Mouse (Mus musculus) lung, postnatal 10 days (tissue): ENCODE measurements at regions not wholly inside any gene's neighbourhood (a gene's known extent, or its start where the extent isn't known, plus 50 kb on each side); places are given as distances from the start of the nearest gene placed in this dataset.

Experiments
- DNase-seq: peaks from one replicate; pipeline ENCODE4 v3.0.0; 2021

- no peak for DNase-seq
These were observed 59.7 kb downstream of the H2al1j start for GRCm38 (mm10) chrX:11387200-11387940.

GRCm38 (mm10) chrX:11388860-11389259 is 61.2 kb downstream of the H2al1j start:
- peak; percentile 74 for DNase-seq

DNA sequence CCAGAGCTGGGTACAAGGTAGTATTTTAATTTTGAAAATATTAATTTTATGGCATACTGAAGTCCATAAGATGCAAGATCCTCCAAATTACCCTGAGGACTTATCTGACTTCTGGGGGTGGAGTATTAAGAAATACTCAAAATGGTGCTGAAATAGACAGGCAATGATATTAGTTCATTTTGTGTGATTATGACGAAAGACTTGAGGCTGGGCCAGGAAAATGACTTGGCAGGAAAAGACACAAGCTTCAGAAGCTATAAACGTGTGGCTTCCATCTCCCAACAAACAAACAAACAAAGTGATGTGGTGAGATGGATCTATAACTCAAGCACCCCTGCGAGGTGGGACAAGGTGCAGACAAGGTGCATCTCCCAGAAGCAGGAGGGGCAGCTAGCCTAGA is 72.8 kb downstream of the H2al1j start:
- DNase-seq, result peak; percentile 38

DNA sequence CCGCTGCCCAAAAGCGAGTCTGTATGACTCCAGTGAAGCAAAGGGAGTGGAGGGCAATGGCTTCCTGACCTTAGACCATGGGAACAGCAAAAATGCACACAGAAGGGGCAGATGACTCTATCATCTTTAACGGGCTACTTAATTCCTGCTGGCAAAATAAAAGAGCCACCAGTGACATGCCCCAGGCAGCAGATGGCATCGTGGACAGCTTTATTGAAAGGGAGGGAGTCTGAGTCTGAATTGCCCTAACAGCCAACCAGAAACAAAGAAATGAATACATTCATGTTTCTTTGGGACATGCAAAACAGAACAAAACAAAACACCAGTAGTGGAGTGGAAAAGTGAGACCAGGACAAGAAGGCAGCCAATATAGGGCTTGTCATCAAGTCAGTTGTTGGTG is 76.7 kb downstream of the H2al1j start:
- DNase-seq, result peak; percentile 7

DNA sequence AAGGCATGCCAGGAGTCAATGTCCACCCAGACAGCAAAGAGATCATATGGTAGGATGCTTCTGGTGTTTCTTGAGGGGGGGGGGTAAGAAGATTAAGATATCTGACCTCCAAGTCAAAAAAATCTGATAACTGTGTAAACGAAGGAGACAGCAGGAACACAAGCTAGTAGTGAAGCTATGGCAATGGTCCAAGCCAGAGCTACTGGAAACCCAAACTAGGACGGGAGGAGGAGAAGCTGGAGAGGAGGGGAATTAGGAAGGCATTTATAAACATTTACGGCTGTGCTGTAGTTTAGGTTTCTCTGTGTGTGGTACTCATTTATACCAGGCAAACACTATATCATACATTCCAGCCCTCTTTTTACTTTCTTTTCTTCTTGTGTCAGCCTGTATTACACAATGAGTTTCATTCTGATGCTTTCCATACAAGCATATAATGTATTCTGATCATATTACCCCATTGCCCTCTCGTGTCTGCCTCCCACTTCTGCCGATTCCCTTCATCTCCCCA is 84.7 kb downstream of the H2al1j start:
- DNase-seq, result peak; percentile 25

- no peak for DNase-seq
These were observed 88.0 kb downstream of the H2al1j start for GRCm38 (mm10) chrX:11415662-11416061.

- no peak for DNase-seq
These were observed 88.9 kb downstream of the H2al1j start for GRCm38 (mm10) chrX:11416510-11416909.

DNA sequence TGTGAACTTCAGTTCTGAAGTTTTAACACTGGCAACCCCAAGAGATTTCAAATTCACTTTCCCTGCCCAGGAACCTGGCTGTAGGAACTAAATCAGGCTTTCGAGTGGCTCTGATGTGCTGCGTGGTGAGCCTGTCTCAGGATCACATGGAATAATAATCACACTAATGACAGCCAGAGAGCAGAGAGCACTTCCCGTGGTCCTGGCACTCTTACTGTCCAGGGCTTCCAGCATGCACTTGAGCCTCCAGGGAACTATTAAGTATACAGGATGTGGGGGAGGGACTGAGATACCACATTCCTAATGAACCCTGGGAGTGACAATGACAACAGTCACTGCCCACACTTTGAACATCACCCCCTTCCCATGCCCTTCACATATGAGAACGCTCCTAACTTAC is 90.2 kb downstream of the H2al1j start:
- peak; percentile 35 for DNase-seq

DNA sequence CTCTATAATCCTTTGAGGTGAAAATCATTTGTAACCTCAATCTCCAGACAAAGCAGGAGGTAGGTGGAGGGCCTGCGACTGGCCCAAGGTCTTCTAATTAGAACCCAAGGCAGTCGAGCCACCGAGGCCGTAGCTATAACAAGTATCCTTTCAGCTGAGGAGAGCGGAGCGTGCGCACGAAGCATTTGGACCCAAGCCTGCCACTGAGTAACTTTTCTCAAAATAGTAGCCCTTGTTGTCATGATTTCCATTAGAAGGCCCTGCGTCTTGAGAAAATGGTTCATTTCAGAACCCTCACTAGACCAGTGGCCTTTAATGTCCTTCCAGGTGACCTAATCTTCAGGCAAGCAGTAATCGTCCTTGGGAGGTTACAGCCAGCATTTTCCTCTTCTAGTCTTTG is 90.6 kb downstream of the H2al1j start:
- peak; percentile 54 for DNase-seq

GRCm38 (mm10) chrX:11419162-11419631 is 91.6 kb downstream of the H2al1j start:
- no peak for DNase-seq

GRCm38 (mm10) chrX:11432403-11433004 is 104.9 kb downstream of the H2al1j start:
- peak; percentile 48 for DNase-seq

GRCm38 (mm10) chrX:11435338-11435737 is 107.7 kb downstream of the H2al1j start:
- DNase-seq, result no peak

DNA sequence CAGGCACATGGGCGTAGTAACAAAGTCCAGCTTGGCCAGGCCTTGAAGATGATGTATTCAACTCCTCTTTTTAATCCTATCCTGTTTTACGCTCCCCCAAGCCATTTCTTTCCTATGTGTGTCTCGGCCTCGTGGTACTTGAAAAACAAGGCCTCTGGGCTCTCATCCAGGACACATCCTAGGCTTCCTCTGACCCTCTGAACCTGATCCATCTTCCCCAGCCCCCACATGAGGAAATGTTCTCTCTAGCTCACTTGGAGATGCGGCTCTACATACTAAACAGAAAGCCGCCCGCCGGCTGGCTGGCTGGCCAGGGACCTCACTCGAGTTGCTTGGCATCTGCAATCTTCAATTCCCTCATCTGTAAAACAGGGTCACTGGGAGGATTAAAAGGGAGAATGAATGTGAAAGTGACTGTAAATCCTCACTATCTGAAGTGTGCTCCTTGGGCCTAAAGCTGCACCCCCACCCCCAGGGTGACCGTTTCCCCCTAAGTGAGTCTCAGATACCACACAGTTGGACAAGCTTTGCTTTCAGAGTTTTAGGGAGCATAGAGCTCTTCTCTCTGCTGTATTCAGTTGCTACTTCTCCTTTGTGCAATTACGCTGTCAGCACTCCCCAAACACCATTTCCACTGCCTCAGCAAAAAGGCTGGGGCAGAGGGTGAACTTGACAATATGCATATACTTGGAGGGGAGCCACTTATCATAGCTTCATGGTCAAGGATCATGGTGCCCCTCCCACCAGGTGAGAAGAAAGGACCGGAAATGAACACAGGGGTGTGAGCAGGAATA is 109.7 kb downstream of the H2al1j start:
- peak; percentile 76 for DNase-seq

GRCm38 (mm10) chrX:11443543-11443942 is 115.9 kb downstream of the H2al1j start:
- peak; percentile 31 for DNase-seq

DNA sequence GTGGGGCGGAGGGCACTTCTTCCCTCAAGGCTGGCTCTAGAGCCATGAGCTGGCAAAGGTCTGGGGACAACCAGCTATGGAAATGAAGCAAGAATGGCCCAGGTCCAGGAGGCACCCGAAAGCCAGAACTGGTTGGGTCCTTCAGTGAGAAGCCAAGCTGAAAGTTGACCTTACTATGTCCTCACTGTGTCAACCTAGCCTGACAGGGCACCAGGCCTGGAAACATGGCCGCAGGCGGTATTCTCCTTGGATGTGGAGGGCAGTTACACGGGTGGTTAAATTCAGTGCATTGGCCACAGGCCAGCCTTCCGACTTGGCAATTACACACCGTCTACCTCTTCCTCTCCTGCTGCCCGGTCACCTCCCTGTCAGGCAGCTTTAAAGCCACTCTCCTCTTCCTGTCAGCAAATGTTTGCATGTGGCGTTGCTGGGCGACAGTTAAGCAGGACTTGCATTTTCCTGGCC is 116.7 kb downstream of the H2al1j start:
- no peak for DNase-seq

- peak; percentile 43 for DNase-seq
These were observed 121.1 kb downstream of the H2al1j start for GRCm38 (mm10) chrX:11448711-11449110.

- DNase-seq, result peak; percentile 29
These were observed 130.9 kb downstream of the H2al1j start for GRCm38 (mm10) chrX:11458521-11458920.

GRCm38 (mm10) chrX:11463955-11464511 is 136.4 kb downstream of the H2al1j start:
- no peak for DNase-seq

GRCm38 (mm10) chrX:11466191-11466590 is 138.6 kb downstream of the H2al1j start:
- no peak for DNase-seq

DNA sequence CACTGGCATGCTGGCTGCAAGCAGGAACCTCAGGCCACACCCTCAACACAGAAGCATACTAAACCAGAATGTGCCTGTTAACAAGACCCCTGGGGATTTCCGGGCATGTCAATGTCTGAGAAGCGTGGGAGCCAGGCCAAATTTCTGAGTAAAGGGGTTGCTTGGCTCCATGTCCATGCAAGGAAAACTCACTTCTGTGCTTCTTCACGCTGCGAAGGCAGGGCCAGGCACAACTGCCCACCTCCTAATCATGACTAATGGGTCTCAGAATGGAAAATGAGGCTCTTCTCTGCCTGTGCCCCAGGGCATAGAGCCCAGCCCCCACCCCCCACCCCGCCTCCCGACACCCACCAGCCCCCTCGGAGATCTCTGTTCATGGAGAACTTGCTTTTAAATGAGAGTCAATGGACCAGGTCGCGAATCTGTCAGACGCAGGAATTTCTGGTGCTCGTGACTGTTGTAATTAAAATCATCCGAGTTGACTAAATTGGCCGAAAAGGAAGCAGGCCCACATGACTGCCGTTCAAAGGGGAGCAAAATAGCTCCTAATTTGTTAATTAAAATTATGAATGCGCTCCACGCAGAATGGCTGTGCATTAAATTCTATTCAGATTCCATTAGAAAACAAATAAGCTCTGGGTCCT is 152.2 kb downstream of the H2al1j start:
- DNase-seq, result no peak

- DNase-seq, result peak; percentile 20
These were observed 154.5 kb downstream of the H2al1j start for GRCm38 (mm10) chrX:11482141-11482540.

GRCm38 (mm10) chrX:11486588-11486987 is 159.0 kb downstream of the H2al1j start:
- DNase-seq, result no peak
